Mouse (Mus musculus) midbrain, embryonic 11.5 days (tissue): Measurements from ENCODE around the gene Mrpl49. TPM values are rescaled to one million over a fixed set of nuclear protein-coding genes. Genes with fewer than 3 reads are reported as not detected.

ENCODE experiments used
- ATAC-seq: fragments of 200-750 bp; cut with Nextera tagmentation; 2 replicates; pipeline ENCODE4 v1.8.0; 2017; ENCODE audit warnings: moderate TSS enrichment, moderate library complexity; ENCODE audit not compliant: low FRiP score
- DNase-seq: peaks from one replicate; pipeline ENCODE4 v3.0.0; 2015; ENCODE audit warnings: low spot score; ENCODE audit errors: missing footprints
- H3K27ac ChIP-seq: fragments of 300-500 bp; sonication (generic); 2 replicates; pipeline ENCODE4 v1.5.1; 2014; ENCODE audit warnings: low read depth, low read length
- H3K27me3 ChIP-seq: fragments of 300-500 bp; sonication (generic); 2 replicates; pipeline ENCODE4 v1.6.1; 2014; ENCODE audit warnings: mild to moderate bottlenecking, low read length, moderate library complexity, mixed read lengths; ENCODE audit not compliant: control insufficient read depth, insufficient read depth
- H3K36me3 ChIP-seq: fragments of 300-500 bp; sonication (generic); 2 replicates; pipeline ENCODE4 v1.6.1; 2014; ENCODE audit warnings: mild to moderate bottlenecking, low read length, moderate library complexity, mixed read lengths; ENCODE audit not compliant: control insufficient read depth, insufficient read depth
- H3K4me1 ChIP-seq: fragments of 300-500 bp; sonication (generic); 2 replicates; pipeline ENCODE4 v1.6.1; 2014; ENCODE audit warnings: low read length; ENCODE audit not compliant: control insufficient read depth, insufficient read depth
- H3K4me2 ChIP-seq: fragments of 300-500 bp; sonication (generic); 2 replicates; pipeline ENCODE4 v1.6.1; 2014; ENCODE audit warnings: mild to moderate bottlenecking, moderate library complexity
- H3K4me3 ChIP-seq: fragments of 300-500 bp; sonication (generic); 2 replicates; pipeline ENCODE4 v1.5.1; 2014; ENCODE audit warnings: low read depth, low read length
- H3K9ac ChIP-seq: fragments of 300-500 bp; sonication (generic); 2 replicates; pipeline ENCODE4 v1.6.1; 2014; ENCODE audit warnings: low read length
- H3K9me3 ChIP-seq: fragments of 300-500 bp; sonication (generic); 2 replicates; pipeline ENCODE4 v1.6.1; 2016; ENCODE audit warnings: low read length; ENCODE audit not compliant: control insufficient read depth
- WGBS: fragments of 180-500 bp; shearing (Covaris S2); extraction: QIAGEN DNeasy Blood & Tissue Kit; methylation state at CpG from one replicate; pipeline ENCODE4 v1.1.7; 2014; 5-methylcytosine and 5-hydroxymethylcytosine counted together
- polyA plus RNA-seq: library from polyadenylated mRNA; unstranded; fragments of >200 nt; fragmentation: Nextera tagmentation; extraction: Ambion mirVana; gene quantifications from 2 replicates; pipeline ENCODE4 v1.2.1, GENCODE M21; 2014

Gene Mrpl49
- polyA plus RNA-seq, 1 experiment from 2014 or later, result 92.5 TPM

GRCm38 (mm10) chr19:6069851-6070250 lies 12.3 kb upstream of the Mrpl49 start:
- Histone ChIP-seq H3K4me3 (no peak overlapping the region), H3K4me1 (peaks cover 17% of the 10 kb centered on the region), H3K27ac (no peak overlapping the region), H3K9me3 (no peaks in the 10 kb centered on the region), H3K9ac (no peak overlapping the region), H3K27me3 (no peaks in the 10 kb centered on the region), H3K36me3 (peaks cover 9% of the 10 kb centered on the region), H3K4me2 (no peak overlapping the region)
- DNase-seq (no peak), ATAC-seq (no peak)
- WGBS, result 91% methylated on average over 10 of the region's 10 CpGs

GRCm38 (mm10) chr19:6068951-6069350 lies 11.4 kb upstream of the Mrpl49 start:
- H3K4me3 ChIP-seq, result no peak overlapping the region
- H3K4me1 ChIP-seq, result peaks cover 17% of the 10 kb centered on the region
- H3K4me2 ChIP-seq, result no peak overlapping the region
- H3K9me3 ChIP-seq, result no peaks in the 10 kb centered on the region
- no peaks in the 10 kb centered on the region for H3K27me3 ChIP-seq
- DNase-seq, result peak; percentile 75
- peaks cover 9% of the 10 kb centered on the region for H3K36me3 ChIP-seq
- H3K9ac ChIP-seq, result no peak overlapping the region
- H3K27ac ChIP-seq, result no peak overlapping the region
- 83% methylated on average over 4 of the region's 4 CpGs for WGBS
- ATAC-seq, result no peak

GRCm38 (mm10) chr19:6067724-6068415 lies 10.3 kb upstream of the Mrpl49 start, which contains the start of gene Tm7sf2:
Tm7sf2 (minus strand) TSS chr19:6068373.
- peak; percentile 97 for DNase-seq
- no peaks in the 10 kb centered on the region for H3K27me3 ChIP-seq
- peak within 1 kb of the TSS; percentile 77 for H3K9ac ChIP-seq
- ATAC-seq, result peak; percentile 93
- peak within 1 kb of the TSS; percentile 53 for H3K4me3 ChIP-seq
- peak within 1 kb of the TSS; percentile 96 for H3K4me2 ChIP-seq
- H3K9me3 ChIP-seq, result no peaks in the 10 kb centered on the region
- H3K4me1 ChIP-seq, result peaks cover 17% of the 10 kb centered on the region
- peaks cover 9% of the 10 kb centered on the region for H3K36me3 ChIP-seq
- WGBS, result 10% methylated on average over 33 of the region's 33 CpGs
- H3K27ac ChIP-seq, result peak within 1 kb of the TSS; percentile 72

- Histone ChIP-seq H3K27me3 (no peaks in the 10 kb centered on the region), H3K4me1 (peaks cover 22% of the 10 kb centered on the region), H3K9ac (peak overlapping the region; percentile 77), H3K9me3 (no peaks in the 10 kb centered on the region), H3K4me3 (peak overlapping the region; percentile 53), H3K36me3 (peaks cover 9% of the 10 kb centered on the region), H3K27ac (peak overlapping the region; percentile 72), H3K4me2 (peak overlapping the region; percentile 96)
- ATAC-seq (peak; percentile 68), DNase-seq (peak; percentile 97)
- WGBS, result 1% methylated on average over 28 of the region's 30 CpGs
Measured at GRCm38 (mm10) chr19:6067011-6067723, 9.6 kb upstream of the Mrpl49 start.

- no peaks in the 10 kb centered on the region for H3K9me3 ChIP-seq
- peak overlapping the region; percentile 53 for H3K4me3 ChIP-seq
- H3K27me3 ChIP-seq, result no peaks in the 10 kb centered on the region
- H3K36me3 ChIP-seq, result peaks cover 9% of the 10 kb centered on the region
- peaks cover 28% of the 10 kb centered on the region for H3K4me1 ChIP-seq
- ATAC-seq, result peak; percentile 0; the same call in 1 of the 2 replicates
- peak overlapping the region; percentile 72; the same call in 1 of the 2 replicates for H3K27ac ChIP-seq
- 39% methylated on average over 5 of the region's 5 CpGs for WGBS
- H3K4me2 ChIP-seq, result peak overlapping the region; percentile 96
- peak overlapping the region; percentile 77 for H3K9ac ChIP-seq
- DNase-seq, result no peak
Measured at GRCm38 (mm10) chr19:6066571-6066970, 9.0 kb upstream of the Mrpl49 start.

- no peak for ATAC-seq
- WGBS, result 92% methylated on average over 6 of the region's 6 CpGs
- Histone ChIP-seq H3K9ac (no peak overlapping the region), H3K9me3 (no peaks in the 10 kb centered on the region), H3K4me1 (peaks cover 37% of the 10 kb centered on the region), H3K4me2 (no peak overlapping the region), H3K36me3 (peaks cover 2% of the 10 kb centered on the region; the same call in 1 of the 2 replicates), H3K4me3 (no peak overlapping the region), H3K27ac (no peak overlapping the region), H3K27me3 (no peaks in the 10 kb centered on the region)
- DNase-seq, result no peak
Measured at GRCm38 (mm10) chr19:6063081-6063480, 5.5 kb upstream of the Mrpl49 start.

GRCm38 (mm10) chr19:6062418-6062817 lies 4.8 kb upstream of the Mrpl49 start:
- ATAC-seq (no peak), DNase-seq (no peak)
- Histone ChIP-seq H3K36me3 (peaks cover 2% of the 10 kb centered on the region; the same call in 1 of the 2 replicates), H3K4me2 (peak overlapping the region; percentile 93), H3K27me3 (no peaks in the 10 kb centered on the region), H3K27ac (no peak overlapping the region), H3K9me3 (no peaks in the 10 kb centered on the region), H3K9ac (peak overlapping the region; percentile 95), H3K4me1 (peaks cover 34% of the 10 kb centered on the region), H3K4me3 (peak overlapping the region; percentile 86)
- WGBS, result 73% methylated on average over 5 of the region's 5 CpGs

- ATAC-seq, result no peak
- 1% methylated on average over 44 of the region's 44 CpGs for WGBS
Measured at GRCm38 (mm10) chr19:6061641-6062302, 4.2 kb upstream of the Mrpl49 start.

More at GRCm38 (mm10) chr19:6061641-6062302, 4.2 kb upstream of the Mrpl49 start:
- Histone ChIP-seq H3K27me3 (no peaks in the 10 kb centered on the region), H3K4me3 (peak overlapping the region; percentile 86), H3K27ac (peak overlapping the region; percentile 92), H3K9ac (peak overlapping the region; percentile 95), H3K9me3 (no peaks in the 10 kb centered on the region), H3K4me2 (peak overlapping the region; percentile 93), H3K4me1 (peaks cover 31% of the 10 kb centered on the region), H3K36me3 (peaks cover 2% of the 10 kb centered on the region; the same call in 1 of the 2 replicates)
- peak; percentile 94 for DNase-seq
